Mouse (Mus musculus): ENCODE results near the gene Atrn. TPM values are rescaled to one million over a fixed set of nuclear protein-coding genes. Genes with fewer than 3 reads are reported as not detected.

Atrn gene
- total and polyA plus RNA-seq, 3 experiments: 4.0 to 5.8 (median 4.5) TPM

- Histone ChIP-seq H3K9ac (ENCODE audit: insufficient read depth, low read depth) (no peak overlapping the region; the same call in 1 of the 2 replicates), H3K4me3 (replicated peaks in 1 of 3; ENCODE audit: low read depth in 2 of 3, low read length in 2 of 3, poor library complexity in 1 of 3) (peak overlapping the region in 1 of 3 experiments; percentile 30), H3K9me3 (replicated peaks; ENCODE audit: low read length) (no peaks in the 10 kb centered on the region), H3K27me3 (replicated peaks) (peaks cover 46% of the 10 kb centered on the region), H3K36me3 (replicated peaks in 1 of 2; ENCODE audit: control insufficient read depth in 1 of 2, insufficient read depth in 1 of 2, low read length in 1 of 2) (no peaks in the 10 kb centered on the region), H3K27ac (ENCODE audit: insufficient read depth, low read depth) (no peak overlapping the region), H3K4me1 (ENCODE audit: control insufficient read depth in 1 of 2, insufficient read depth in 2 of 2) (peaks cover 18 to 32% of the 10 kb centered on the region in 2 experiments), H3K4me2 (ENCODE audit: insufficient read depth, low read depth, poor library complexity, severe bottlenecking) (peak overlapping the region; percentile 90), H3K79me2 (replicated peaks; ENCODE audit: control insufficient read depth, extremely low read depth, insufficient read depth, poor library complexity, severe bottlenecking) (no peaks in the 10 kb centered on the region)
- in situ Hi-C loops (cut with MboI; ENCODE audit: low pct_ligation_motif_present, low pct_unique_long_range_greater_than_20kb, low sequenced_read_pairs) (no loop called here), dilution Hi-C loops (cut with MboI; ENCODE audit: extremely low pct_ligation_motif_present, extremely low pct_unique_long_range_greater_than_20kb, low sequenced_read_pairs) (no loop called here)
- TF ChIP-seq JUN (IDR thresholded peaks at IDR 0.05; ENCODE audit: insufficient read depth, low read depth, low read length): no peak
- TF ChIP-seq ELF1 (IDR thresholded peaks at IDR 0.05; ENCODE audit: low read depth, low read length): peak; percentile 42; the same call in 1 of the 2 replicates
- TF ChIP-seq CHD2 (IDR thresholded peaks at IDR 0.05; ENCODE audit: low read length): no peak
- TF ChIP-seq RCOR1 (conservative IDR thresholded peaks at IDR 0.05; ENCODE audit: low read depth, low read length): no peak
- TF ChIP-seq MAZ (IDR thresholded peaks at IDR 0.05; ENCODE audit: low read depth, low read length): no peak
- no peak for TF ChIP-seq KAT2A (IDR thresholded peaks at IDR 0.05; ENCODE audit: insufficient replicate concordance, low read length)
- 0 out of 2 replicates have a peak, but pooled peaks have one; percentile 14 for TF ChIP-seq MAX (IDR thresholded peaks at IDR 0.05; ENCODE audit: low read length)
- no peak for TF ChIP-seq TBP (conservative IDR thresholded peaks at IDR 0.05; ENCODE audit: low read depth, low read length)
- TF ChIP-seq ZMIZ1 (IDR thresholded peaks at IDR 0.05; ENCODE audit: low read depth, low read length): no peak
- DNase-seq (ENCODE audit: extremely low read depth): no peak
Measured at GRCm38 (mm10) chr2:131053851-131054645, 147.8 kb downstream of the Atrn start.

DNA sequence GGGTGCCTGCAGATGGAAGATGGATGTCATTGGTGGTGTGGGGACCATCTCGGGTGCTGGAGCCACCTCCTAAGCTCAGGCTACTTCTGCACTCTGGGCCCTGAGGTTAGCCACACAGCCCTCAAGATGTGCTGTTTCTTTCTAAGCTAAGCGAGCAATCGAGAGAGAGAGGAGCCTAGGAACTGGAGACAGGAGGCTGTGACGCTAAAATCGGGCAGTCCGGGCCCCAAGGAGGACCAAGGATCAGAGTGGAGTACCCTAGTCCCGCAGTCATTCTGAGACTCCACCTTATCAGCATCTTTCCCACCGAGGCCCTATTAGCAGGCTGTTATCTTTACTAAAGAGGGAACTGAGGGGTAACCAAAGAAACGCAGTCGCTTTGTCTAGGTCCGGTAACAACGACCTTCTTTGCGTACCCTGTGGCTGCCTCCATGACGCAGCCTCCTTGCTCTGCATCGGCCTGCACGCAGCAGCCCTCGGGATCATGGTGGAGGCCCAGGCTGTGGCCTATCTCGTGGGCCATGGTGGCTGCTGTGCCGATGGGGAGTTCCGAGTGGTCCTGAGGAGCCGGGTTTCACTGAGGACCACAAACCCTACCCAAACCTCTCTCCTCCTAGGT lies 148.5 kb downstream of the Atrn start:
- H3K4me1 ChIP-seq (ENCODE audit: control insufficient read depth in 1 of 2, insufficient read depth in 2 of 2): peaks cover 18 to 35% of the 10 kb centered on the region in 2 experiments
- H3K9me3 ChIP-seq (replicated peaks; ENCODE audit: low read length): no peaks in the 10 kb centered on the region
- in situ Hi-C loops (cut with MboI; ENCODE audit: low pct_ligation_motif_present, low pct_unique_long_range_greater_than_20kb, low sequenced_read_pairs): no loop called here
- H3K27ac ChIP-seq (ENCODE audit: insufficient read depth, low read depth): no peak overlapping the region
- dilution Hi-C loops (cut with MboI; ENCODE audit: extremely low pct_ligation_motif_present, extremely low pct_unique_long_range_greater_than_20kb, low sequenced_read_pairs): no loop called here
- TF ChIP-seq USF2 (conservative IDR thresholded peaks at IDR 0.05; ENCODE audit: low read depth, low read length) (no peak), PAX5 (IDR thresholded peaks at IDR 0.05; ENCODE audit: low read length) (no peak), JUN (IDR thresholded peaks at IDR 0.05; ENCODE audit: insufficient read depth, low read depth, low read length) (no peak), TCF12 (IDR thresholded peaks at IDR 0.05; ENCODE audit: low read depth, low read length) (no peak), RAD21 (IDR thresholded peaks at IDR 0.05; ENCODE audit: low read depth, low read length) (no peak)
- H3K4me3 ChIP-seq (replicated peaks in 1 of 3; ENCODE audit: low read depth in 2 of 3, low read length in 2 of 3, poor library complexity in 1 of 3): peak overlapping the region in 1 of 3 experiments; percentile 30
- peaks cover 46% of the 10 kb centered on the region for H3K27me3 ChIP-seq (replicated peaks)
- no peaks in the 10 kb centered on the region for H3K36me3 ChIP-seq (replicated peaks in 1 of 2; ENCODE audit: control insufficient read depth in 1 of 2, insufficient read depth in 1 of 2, low read length in 1 of 2)
- peak overlapping the region; percentile 90 for H3K4me2 ChIP-seq (ENCODE audit: insufficient read depth, low read depth, poor library complexity, severe bottlenecking)
- H3K79me2 ChIP-seq (replicated peaks; ENCODE audit: control insufficient read depth, extremely low read depth, insufficient read depth, poor library complexity, severe bottlenecking): no peaks in the 10 kb centered on the region
- no peak for DNase-seq (ENCODE audit: extremely low read depth)
- no peak overlapping the region for H3K9ac ChIP-seq (ENCODE audit: insufficient read depth, low read depth)

All from CH12.LX (cell line).